Mouse (Mus musculus): ENCODE measurements around the gene Lbx2.

Gene Lbx2

DNA sequence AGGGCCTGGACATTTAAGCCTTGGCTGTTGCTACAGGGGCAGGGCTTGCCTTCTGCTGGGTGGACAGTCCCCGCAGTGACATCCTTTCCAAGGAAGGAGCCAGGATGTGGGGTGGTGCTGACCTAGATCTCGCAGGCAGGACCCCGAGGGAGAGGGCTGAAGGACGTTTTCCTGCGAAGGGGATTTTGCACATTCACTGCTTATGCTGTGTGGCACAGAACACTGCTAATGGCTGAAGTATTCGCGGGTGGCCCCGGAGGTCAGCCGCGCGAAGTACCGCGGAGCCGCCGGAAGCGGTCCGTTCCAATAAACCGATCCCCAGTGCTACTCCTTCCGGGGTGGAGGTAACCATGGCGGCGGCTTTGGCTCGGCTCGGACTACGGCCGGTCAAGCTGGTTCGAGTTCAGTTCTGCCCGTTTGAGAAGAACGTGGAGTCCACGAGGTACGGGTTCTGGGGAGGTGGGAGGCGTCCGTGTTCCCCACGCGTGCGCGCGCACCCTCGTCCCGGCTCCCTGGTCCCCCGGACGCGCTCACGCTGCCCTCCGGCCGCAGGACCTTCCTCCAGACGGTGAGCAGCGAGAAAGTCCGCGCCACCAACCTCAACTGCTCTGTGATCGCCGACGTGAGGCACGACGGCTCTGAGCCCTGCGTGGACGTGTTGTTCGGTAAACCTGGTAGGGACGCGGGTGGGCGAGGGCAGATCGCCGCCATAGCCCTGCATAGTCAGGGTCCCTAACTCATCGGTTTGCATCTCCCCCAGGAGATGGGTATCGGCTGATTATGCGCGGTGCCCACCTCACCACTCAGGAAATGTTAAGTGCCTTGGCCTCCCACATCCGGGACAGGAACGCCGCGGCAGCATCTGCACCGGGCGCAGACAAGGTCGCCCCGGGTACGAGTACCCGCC, 22.8 kb downstream of the Lbx2 start, which contains the start of gene Mrpl53:
Gene Mrpl53 (plus strand): TSS at position 279 of the 907 bp plus-strand sequence.
- peak; percentile 51 for DNase-seq (ENCODE audit: low spot score)

DNA sequence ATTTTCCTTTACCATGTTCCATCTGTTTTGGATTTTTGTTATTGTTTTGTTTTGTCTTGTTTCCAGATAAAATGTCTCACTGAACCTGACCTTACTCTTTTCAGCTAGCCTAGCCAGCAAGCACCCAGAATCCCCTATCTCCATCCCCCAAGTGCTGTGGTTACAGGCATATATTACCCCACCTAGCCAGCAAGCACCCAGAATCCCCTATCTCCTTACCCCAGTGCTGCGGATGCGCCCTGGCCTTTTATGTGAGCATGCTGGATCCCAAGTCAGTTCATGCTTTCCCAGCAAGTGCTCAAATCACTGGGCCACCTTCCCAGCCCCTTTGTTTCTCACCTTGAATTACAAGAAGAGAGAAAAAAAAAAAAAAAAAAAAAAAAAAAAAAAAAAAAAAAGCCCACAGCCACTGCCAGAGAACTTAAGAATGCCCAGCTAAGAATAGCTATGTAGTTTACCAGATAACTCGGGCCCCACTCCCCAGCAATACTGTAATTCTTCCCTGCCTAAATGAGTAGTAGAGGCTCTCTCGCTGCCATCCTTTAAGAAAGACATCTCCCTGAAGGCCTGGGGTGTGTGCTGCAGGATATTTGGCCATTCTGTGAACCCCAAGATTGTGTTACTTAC, 25.5 kb downstream of the Lbx2 start:
- no peak for DNase-seq (ENCODE audit: low spot score)

DNA sequence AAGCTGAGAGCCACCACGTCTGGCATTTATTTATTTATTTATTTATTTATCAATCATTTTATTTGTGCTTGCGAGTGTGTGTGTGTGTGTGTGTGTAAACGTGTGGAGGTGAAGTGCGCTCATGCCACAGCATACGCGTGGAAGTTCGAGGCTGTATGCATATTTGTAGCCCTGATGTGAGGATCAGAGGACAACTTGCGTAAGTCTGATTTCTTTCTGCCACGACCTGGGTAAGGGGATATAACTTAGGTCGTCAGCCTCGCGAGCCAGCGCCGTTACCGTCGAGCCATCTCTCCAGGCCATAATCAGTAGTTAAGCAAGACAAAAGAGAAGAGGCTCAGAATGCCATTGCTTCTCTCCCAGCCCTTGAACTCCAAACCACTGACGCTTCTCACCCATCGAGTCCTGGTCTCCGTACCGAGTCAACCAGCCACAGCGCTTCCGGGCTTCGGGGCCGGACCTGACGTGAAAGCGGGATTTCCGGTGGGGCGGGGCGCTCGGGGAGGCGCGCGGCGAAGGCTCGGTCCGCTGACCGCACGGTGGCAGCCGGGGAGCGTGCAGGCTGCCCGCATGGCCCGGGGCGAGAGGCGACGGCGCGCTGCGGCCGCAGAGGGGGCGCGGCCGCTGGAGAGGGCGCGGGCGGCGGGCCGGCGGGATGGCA, 29.0 kb downstream of the Lbx2 start, which contains the start of gene Mogs:
Gene Mogs (plus strand): TSS at position 486 of the 661 bp plus-strand sequence.
- DNase-seq (ENCODE audit: low spot score) = peak; percentile 80

DNA sequence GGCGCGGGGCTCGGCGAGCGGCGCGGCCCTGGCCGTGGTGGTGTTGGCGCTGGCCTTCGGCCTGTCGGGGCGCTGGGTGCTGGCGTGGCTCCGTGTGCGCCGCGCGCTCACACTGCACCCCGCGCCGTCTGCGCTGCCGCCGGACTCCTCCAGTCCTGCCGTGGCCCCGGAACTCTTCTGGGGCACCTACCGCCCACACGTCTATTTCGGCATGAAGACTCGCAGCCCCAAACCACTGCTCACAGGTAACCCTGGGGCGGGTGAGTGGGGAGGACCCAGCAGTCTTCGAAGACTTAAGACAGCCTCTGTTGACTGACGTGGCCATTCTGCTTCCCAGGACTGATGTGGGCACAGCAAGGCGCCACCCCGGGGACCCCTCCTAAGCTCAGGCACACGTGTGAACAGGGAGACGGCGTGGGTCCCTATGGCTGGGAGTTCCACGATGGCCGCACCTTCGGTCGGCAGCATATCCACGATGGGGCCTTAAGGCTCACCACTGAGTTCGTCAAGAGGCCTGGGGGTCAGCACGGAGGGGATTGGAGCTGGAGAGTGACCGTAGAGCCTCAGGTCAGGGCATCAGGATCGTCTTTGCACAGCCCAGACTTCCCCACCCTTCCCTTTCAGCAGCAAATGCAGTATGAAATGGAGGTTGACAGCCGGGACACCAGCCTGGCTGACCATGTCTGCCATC, 29.7 kb downstream of the Lbx2 start:
- no peak for DNase-seq (ENCODE audit: low spot score)

DNA sequence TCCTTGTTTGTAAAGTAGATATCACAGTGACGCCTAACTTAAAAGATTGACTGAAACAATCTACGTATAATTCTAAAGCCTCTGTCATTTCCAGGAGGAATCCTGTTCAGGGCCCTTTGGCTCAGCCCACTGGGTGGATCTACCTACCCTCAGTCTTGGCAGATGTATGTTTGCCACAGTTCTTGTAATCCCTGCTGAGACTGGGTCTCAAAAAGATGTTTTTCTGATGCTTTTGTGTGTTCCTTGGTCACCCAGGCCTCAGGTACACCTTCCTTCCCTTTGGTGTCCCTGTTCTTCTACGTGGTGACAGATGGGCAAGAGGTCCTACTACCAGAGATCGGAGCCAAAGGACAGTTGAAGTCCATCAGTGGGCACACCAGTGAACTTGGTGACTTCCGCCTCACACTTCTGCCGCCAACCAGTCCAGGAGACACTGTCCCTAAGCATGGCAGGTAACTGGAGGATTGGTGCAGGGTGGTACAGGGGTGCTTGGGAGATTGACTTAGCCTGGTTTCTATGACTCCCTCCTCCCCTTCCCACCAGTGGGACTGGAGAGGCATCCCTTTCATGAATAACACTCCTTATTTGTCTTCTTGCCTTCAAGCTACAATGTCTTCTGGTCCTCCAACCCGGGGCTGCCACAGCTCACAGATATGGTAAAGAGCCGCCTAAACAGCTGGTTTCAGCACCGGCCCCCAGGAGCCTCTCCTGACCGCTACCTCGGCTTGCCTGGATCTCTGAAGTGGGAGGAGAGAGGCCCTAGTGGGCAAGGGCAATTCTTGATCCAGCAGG, 30.4 kb downstream of the Lbx2 start:
- DNase-seq (ENCODE audit: low spot score) = no peak

DNA sequence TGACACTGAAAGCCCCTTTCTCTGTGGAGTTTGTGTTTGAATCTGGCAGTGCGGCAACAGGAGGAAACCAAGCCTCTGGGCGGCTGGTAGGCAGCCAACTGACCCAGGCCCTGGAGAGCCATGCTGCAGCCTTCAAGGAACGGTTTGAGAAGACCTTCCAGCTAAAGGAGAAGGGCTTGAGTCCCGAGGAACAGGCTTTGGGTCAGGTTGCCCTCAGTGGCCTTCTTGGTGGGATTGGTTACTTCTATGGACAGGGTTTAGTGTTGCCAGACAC, 30.9 kb downstream of the Lbx2 start:
- DNase-seq (ENCODE audit: low spot score) = no peak

DNA sequence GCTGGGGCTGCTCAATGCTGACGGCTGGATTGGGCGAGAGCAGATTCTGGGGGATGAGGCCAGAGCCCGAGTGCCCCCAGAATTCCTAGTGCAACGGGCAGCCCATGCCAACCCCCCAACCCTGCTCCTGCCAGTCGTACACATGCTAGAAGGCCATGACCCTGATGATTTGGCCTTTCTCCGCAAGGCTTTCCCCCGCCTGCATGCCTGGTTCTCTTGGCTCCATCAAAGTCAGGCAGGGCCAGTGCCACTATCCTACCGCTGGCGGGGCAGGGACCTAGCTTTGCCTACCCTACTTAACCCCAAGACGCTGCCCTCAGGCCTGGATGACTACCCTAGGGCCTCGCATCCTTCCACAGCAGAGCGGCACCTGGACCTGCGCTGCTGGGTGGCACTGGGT, 31.4 kb downstream of the Lbx2 start:
- DNase-seq (ENCODE audit: low spot score) = no peak

DNA sequence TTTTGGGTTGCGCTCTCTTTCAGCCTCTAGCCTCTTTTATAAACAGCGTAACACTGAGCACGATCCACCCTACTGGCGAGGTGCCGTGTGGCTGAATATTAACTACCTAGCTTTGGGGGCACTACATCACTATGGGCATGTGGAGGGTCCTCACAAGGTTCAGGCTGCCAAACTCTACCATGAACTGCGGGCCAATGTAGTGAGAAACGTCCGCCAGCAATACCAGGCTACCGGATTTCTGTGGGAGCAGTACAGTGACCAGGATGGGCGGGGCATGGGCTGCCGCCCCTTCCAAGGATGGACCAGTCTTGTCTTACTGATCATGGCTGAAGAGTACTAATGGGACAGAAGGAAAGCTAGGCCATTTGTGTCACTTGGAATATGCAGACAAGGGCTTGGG, 32.2 kb downstream of the Lbx2 start:
- DNase-seq (ENCODE audit: low spot score) = no peak

DNA sequence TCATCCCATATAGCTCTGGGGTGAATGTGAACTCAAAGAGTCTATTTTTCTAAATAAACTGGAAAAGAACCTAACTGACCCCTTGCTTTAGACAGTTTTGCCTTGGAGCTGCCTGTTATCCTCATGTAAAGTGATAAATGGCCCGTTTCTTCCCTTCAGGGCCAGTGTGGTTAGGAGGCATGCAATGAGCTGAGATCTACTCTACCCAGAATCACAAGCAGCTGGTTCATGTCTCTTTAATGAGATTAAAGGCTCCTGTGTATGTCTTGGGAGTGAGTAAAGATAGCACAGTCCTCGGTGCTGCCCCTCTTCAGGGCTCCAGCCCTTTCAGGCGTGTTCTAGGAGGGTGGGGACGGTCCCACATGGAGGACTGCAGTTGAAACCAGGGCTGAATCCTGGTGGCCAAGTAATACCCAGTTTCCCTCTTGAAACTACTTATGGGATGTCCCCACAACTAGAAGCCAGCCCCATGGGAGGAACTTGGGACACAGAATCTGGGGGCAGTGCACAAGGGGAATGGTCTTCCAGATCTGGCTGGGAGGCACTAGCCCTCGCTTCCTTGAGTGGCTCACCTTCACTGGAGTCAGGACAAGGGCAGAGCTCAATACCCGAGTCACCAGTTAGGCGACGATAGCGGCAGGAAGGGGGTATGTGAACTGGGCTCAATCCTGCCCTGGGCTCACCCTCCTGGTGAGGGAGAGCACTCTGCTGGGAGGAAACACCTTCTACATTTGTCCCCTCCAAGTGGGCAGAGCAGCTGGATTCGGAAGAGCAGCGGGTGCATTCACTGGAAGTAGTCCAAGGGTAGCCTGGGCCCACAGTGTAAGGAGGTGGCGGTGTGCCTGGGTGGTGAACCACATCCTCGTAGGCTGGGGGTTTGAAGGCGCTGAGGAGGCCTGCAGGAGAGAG, 32.9 kb downstream of the Lbx2 start:
- no peak for DNase-seq (ENCODE audit: low spot score)

DNA sequence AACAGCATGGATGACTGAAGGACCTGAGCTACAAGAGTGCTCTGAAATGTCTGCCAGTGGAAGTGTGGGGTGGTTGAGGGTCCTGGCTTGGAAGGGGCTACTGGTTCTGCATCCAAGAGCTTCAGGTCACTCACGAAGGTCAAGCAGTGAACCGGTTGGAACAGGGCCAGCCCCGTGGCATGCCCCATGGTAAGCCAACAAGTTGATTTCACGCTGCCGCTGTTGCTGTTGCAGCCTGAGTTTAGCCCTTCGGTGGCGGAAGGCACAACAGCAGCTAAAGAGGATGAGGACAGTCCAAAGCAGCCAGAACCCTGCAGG, 33.5 kb downstream of the Lbx2 start:
- no peak for DNase-seq (ENCODE audit: low spot score)

DNA sequence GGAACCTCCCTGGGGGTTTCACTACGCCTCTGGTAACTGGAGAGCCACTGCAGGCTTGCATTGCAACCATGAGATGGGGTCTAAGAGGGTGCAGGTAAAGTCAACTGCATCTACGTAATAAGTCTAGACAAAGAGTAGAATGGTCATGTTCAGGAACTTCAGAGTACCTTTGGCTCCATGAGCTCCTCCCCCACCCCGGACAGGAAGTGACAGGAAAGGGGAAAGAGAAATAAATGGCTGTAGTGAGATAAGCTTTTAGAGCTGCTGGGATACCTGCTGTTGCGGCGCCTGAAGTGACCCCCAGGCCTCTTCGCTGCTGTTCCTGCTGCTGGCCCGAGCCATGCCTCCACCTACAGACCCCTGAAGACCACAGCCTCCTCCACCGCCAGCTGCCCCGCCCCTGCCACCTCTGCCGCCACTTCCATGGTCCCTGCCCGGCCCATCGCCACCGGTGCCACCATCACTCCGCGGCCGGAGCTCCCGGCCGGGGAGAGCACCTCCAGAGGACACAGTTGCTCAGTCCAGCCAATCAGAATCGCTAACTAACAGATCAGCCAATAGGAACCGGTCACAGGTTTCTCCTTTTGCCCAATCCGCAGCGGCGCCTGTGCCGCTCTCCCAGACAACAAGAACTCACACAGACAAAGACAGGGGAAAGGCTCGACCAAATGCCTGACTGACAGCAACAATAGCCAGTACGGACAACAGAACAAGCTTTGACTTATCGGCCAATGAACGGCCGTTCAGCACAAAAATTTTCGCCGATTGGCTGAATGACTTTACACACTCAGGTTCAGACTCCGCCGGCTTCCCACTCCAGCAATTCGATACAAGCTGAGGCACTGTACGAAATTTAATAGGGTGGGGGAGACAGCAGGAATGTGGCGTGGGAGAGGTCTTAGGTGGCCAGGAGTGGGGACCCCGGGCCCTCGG, 35.0 kb downstream of the Lbx2 start, which contains the start of gene Wbp1:
Gene Wbp1 (minus strand): TSS at position 630 of the 933 bp plus-strand sequence.
- peak; percentile 74 for DNase-seq (ENCODE audit: low spot score)

DNA sequence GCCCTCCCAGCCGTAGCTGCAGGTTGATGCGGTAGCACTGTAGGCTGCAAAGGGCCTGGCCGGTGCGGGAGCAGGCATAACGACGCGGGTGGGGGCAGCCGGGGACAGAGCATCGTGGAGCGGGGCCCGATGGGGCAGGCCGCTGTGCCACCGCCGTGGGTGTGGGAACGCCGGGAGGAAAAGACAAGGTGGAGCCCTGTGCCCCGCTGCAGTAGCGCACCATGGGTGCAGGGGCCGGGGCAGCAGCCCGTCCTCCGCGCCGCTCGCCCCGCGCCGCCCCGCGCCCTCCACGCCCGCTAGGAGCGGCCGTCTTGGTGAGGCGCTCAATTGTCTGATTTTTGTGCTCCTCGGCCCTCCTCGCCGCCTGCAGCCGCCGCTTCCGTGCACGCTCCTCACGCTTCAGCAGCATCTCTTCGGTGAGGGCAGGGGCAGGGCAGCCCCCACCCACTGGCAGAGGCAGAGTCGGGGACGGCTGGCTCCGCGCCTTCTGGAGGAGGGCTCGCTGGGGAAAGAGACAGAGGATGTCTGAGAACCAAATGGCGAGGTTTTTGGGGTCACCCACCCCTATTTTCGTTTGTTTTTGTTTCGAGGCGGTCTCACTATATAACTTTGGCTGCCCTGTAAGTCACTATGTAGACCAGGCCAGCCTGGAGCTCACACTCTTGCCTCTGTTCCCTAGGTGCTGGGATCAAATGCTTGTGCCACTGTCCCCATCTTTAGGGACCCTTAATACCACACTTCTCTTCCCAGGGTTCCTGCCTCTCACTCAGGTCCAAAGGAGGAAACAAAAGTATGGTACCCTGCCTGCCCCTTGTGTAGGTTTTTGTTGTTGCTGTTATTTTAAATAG, 35.9 kb downstream of the Lbx2 start:
- no peak for DNase-seq (ENCODE audit: low spot score)

DNA sequence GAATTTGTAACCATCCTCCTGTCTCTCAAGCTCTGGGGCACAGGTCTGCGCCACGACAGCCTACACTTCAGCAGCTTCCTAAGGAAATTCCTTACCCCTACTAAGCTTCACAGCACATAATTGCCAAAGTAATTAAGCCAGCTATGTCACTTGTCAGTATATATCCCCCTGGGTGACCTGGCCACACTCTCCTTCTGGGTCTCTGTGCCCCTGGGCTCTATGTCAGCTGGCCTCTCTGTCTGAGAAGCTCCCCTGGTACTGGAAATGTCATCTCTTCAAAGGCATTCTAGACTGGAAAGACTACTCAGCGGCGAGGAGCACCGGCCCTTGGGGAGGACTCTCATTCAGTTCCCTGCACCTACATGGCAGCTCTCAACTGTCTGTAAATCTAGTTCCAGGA, 36.8 kb downstream of the Lbx2 start:
- DNase-seq (ENCODE audit: low spot score) = no peak

DNA sequence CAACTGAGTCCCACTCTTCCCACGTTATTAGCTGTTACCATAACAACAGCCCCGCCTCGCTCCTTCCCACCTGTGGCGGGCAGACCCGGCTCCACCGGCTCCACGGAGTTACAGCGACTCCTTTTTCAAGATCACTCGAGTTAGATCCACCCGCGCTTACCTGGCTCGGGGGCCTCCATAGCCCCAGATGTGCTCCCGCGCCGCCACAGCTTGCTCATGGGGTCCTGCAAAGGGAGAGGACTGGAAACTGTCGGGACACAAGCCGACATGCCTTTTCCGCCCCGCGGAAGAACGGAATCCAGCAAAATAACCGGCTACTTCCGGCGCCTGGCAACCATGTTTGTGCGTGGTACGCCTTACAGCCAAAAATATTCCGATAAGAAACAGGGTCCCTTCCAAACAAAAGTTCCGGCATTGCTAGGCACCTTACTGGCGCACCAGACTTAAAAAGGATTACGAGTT, 38.7 kb downstream of the Lbx2 start:
- DNase-seq (ENCODE audit: low spot score) = peak; percentile 57

DNA sequence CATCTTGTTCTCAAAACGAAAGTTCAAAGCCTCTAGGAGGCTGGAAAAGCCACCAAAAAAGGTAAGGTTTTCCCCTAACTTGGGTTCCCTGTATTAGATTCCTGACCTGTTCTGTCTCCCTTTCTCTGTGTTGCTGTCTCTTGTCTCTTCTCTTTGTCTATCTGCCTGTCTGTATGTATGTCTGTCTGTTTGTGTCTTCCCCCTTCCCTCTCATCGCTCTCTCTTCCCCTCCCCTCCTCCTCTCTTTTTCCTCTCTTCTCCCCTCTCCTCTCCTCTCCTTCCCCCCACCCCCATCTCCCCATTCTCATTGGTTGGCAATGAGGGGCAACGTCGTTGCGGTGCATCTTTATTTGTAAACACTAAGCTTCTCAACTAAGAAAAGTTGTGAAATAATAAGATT, 39.2 kb downstream of the Lbx2 start, which contains the start of gene Ino80b:
Gene Ino80b (minus strand): TSS at position 101 of the 400 bp plus-strand sequence.
- DNase-seq (ENCODE audit: low spot score) = no peak

DNA sequence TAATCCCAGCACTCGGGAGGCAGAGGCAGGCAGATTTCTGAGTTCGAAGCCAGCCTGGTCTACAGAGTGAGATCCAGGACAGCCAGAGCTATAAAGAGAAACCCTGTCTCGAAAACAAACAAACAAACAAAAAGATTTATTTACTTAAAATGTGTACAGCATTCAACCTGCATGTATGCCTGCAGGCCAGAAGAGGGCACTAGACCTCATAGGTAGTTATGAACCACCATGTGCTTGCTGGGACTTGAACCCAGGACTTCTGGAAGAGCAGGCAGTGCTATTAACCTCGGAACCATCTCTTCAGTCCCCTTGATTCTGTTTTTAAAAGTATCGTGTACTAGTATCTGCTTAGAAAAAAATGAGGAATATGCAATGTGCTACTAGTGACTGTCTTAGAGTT, 41.3 kb downstream of the Lbx2 start:
- DNase-seq (ENCODE audit: low spot score) = no peak

DNA sequence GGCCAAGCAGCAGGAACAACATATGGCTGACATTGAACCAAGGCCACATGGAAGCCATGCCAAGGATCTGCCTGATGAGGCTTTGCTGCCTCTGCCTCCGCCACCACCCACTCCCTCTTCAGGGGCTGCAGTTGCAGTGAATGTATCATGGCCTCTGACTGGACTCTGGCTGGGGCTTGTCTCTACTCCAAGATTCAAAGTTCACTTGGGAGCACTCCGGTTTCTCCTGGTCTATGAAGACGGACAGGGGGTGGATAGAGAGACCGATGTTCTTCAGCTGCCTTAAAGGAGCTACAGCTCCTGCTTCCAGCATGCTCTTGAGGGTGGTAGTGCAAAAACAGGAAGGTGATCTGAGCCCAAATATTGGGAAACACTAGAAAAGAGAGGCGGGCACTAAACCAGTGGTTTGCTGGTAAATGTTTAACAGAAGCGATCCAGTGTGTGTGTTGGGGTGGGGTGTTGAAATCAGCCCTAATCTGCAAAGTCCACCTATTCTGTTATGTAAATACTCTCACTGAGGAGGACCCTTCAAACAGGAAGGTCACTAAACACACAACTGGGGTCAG, 45.4 kb downstream of the Lbx2 start:
- DNase-seq (ENCODE audit: low spot score) = no peak

All from urinary bladder, postnatal 10 days (tissue).